Mouse (Mus musculus) kidney, adult 2 months (tissue): ENCODE measurements around the gene Gramd1b.

Experiments used
- CTCF ChIP-seq: fragments of 200-500 bp; conservative IDR thresholded peaks from 2 replicates; pipeline ENCODE4 v1.5.1; 2011; ENCODE audit warnings: low read depth, mild to moderate bottlenecking, control low read depth, low read length, moderate library complexity, mixed read lengths; ENCODE audit not compliant: insufficient read depth, insufficient read length
- POLR2A ChIP-seq: fragments of 200-500 bp; IDR thresholded peaks from one replicate; pipeline ENCODE4 v1.6.1; 2011; ENCODE audit warnings: low read depth, low read length, control low read depth

DNA sequence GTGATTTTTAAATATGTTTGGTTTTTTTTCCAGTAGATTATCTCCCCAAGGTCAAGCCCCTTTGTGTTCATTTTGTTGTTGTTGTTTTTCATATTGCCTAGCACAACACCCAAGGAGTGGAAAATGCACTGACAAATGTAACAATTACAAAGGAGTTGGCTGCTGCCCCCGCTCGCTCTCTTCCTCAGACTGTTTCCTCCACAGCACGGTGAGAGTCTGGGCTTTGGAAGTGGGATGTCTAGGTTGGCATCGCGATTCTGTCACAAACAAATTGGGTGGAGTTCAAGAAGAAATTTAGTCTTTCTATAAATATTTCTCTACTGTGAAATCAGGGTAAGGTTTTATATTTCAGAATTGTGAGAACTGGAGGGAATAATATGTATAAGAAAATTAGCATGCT lies 26.6 kb upstream of the Gramd1b start:
- TF ChIP-seq POLR2A (no peak), CTCF (no peak)
